Mouse (Mus musculus) cerebellum, adult 11 months (tissue): ENCODE measurements around the gene Ces2h.
"Not testable (repeated sequence)": the region's sequence is repeated elsewhere in the genome, so short reads cannot be mapped to it uniquely, and the experiment has no call there.

Source experiments
- DNase-seq: peaks from one replicate; pipeline ENCODE4 v3.0.0; 2022

Ces2h gene

GRCm38 (mm10) chr8:105000586-105000985, at the start of gene Ces2h:
TSS of gene Ces2h (plus strand) at chr8:105000853.
- DNase-seq, result no peak

DNA sequence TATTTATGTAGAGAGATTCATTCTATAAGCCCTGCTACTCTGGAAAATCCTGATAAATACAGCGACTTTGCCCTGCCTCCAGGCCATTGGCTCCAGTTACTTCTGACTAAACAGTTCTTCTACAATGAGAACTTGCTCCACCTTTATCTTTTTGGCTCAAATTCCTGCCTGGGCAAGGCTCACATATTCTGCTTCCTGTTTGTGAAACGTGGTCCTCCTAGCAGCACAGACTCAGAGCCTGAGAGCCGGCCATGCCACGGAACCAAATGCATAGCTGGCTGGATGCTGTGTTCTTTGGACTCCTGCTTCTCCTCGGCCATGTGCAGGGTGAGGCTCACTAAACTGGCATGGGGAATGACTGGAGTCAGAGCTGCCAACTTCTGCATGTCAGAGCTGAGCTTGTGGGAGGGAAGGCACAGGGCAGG, 39.1 kb upstream of the Ces2h start, which contains the start of gene Ces2g:
Ces2g (plus strand) TSS at position 182 of the 425 bp plus-strand sequence.
- no peak for DNase-seq

- DNase-seq, result no peak
These were observed 38.3 kb upstream of the Ces2h start for GRCm38 (mm10) chr8:104962229-104962901.

- no peak for DNase-seq
These were observed 37.2 kb upstream of the Ces2h start for GRCm38 (mm10) chr8:104963375-104963894.

GRCm38 (mm10) chr8:104984126-104984525, 16.5 kb upstream of the Ces2h start:
- no peak for DNase-seq

GRCm38 (mm10) chr8:104984942-104985341, 15.7 kb upstream of the Ces2h start:
- peak; percentile 8 for DNase-seq

GRCm38 (mm10) chr8:104998191-104998590, 2.5 kb upstream of the Ces2h start:
- no peak for DNase-seq

DNA sequence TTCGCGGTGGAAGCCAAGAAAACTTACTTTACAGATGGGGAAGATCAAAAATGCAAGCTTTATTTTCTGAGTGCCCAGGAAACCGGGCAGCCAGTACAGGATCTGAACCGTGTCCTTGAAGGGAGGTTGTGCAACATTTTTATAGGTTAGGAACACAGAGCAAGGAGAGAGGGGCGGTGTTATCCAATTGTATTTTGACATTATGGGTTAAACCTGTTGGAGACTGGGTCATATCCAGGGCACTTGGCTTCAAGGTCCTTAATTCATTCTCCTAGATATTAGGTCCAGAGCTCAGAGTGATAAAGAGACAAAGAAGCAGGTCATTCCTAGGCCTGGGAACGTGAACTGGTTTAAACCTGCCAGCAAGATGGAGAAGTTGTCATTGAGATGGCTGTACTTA, 1.5 kb upstream of the Ces2h start:
- no peak for DNase-seq

DNA sequence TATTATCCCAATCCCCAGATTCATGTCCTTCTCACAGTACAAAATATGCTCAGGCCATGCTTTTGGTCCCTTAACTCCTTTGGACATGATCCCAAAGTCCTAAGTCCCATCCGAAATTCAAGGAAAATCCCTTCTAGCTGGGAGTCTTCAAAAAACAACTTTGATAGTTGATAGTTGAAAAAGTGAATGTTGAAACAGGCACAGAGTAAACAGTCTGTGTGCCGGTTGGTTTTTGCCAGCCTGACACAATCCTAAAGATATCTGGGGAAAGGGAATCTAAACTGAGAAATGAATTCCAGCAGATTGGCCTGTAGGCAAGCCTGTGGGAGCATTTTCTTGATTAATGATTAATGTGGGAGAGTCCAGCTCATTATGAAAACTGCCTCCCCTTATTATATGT, 9.3 kb downstream of the Ces2h start:
- DNase-seq, result no peak

DNA sequence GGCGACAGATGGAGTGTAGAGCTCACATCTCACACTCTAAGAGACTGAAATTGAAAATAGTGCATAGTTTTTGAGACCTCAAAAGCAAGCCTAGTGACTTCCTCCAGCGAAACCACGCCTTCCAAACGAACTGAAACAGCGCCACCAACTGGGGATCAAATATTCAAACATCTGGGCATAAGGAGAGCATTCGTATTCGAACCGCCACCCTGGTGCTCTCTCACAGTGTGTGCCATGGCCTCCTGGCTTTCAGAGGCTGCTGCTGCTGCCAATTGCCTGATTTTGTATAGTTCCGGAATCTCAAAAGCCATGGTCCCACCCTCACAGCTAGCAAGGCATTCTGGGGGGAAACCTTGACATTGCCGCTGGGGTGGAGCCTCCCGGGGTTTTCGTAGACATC, 10.5 kb downstream of the Ces2h start:
- no peak for DNase-seq

DNA sequence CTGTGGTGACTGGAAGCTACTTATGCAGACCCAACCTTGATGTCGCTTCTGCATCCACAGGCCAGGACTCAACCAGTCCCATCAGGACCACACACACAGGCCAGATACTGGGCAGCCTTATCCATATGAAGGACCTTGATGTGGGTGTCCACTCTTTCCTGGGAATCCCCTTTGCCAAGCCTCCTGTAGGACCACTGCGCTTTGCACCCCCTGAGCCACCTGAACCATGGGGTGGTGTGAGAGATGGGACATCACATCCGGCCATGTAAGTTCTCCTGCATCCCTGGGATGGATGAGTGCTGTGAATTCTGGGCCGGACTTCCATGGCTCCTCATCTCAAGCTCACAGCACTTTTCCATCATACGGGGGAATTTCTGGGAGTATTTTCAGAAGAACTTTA, 13.7 kb downstream of the Ces2h start:
- no peak for DNase-seq

DNA sequence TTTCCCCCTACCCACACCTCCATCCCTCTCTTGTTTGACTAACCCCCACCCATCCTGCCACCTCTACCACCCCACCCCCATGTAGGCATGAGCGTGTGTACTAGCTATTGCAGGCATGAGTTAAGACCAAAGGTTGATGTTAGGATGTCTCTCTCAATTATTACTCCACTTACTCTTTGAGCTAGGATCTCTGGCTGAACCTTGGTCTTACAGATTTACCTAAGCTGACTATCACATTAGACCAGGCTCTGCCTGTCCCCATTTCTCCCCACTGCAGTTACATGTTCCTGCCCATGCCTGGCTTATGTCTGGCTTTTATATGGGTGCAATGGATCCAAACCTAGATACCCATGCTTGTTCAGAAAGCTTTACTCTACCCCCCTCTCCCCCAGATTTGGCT, 21.3 kb downstream of the Ces2h start:
- no peak for DNase-seq

DNA sequence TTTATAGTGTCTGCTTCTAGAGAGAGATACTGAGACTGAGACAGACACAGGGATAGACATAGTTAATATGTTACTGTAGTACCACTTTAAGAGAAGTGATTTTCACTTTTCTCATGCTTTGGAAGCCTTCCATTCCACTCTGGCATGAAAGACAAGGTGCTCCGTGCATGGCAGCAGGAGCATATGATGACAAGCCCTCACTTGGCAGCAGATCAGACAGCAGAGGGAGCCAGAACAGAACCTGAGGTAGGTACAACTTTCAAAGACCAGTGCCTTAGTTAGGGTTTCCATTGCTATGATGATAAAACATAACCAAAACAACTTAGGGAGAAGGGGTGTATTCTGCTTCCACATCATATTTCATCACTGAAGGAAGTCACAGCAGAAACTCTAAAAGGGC, 22.4 kb downstream of the Ces2h start:
- DNase-seq, result peak; percentile 7

GRCm38 (mm10) chr8:105025050-105025449, 24.4 kb downstream of the Ces2h start:
- DNase-seq, result no peak

DNA sequence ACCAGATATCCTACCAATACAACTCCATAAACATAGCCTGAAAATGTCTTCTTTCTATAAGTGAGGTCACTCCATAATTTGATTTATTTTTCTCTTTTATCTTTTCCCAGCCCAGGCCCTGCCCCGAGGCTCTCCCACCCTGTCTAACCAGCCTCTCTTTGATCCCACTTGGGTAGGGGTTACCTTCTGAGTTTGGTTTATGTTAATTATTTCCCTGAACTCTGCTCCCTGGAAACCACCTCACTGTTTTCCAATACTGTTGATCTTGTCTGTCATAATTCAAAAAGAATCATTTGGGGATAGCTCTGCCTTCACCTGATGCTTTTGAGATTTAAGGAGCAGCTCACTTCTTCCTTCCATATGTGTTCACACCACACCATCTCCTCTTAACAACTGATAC, 42.9 kb downstream of the Ces2h start:
- DNase-seq, result no peak

DNA sequence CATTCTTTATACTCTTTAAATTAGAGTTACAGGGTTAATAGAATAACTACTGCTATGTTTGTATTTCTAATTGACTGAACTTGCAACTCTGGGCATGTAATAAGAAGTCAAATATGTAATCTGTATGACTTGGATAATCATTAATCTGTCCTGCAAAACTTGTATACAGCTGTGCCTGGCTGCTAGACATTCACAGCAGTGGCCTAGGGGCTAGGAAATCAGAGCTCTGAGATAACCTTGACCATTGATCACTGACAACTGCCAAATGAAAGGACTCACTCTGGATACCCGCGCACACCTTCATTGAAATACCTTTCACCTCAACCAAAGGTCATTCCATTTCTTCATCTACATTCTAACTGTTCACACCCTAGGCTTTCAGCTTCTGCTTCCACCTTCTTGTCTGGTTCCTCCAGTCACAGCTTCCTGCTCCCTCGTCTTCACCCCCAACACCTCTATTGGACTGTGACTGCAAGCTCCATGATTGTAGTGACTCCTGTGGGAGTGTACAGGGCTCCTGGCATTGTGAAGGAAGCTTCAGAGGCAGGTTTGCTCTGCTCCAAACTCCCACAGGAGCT, 45.3 kb downstream of the Ces2h start:
- DNase-seq, result no peak

- no peak for DNase-seq
These were observed 47.8 kb downstream of the Ces2h start, which contains the start of gene Ces3a for GRCm38 (mm10) chr8:105048371-105048854. TSS of gene Ces3a (plus strand) at chr8:105048601.

DNA sequence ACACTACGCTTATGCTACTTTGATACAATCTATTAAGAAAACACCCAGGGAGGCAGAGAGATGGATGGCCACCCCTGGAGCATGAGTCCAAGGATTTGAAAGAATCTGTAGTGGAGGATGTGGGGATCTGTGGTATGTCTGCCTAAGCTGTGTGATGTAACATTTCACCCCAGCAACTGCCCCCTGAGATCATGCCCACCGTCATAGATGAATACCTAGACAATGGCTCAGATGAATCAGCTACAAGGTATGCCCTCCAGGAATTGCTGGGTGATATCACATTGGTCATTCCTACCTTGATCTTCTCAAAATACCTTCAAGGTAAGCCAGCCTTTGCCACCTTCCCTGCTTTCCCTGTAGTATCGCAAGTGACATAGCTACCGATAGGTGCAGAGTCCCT, 55.6 kb downstream of the Ces2h start:
- no peak for DNase-seq

DNA sequence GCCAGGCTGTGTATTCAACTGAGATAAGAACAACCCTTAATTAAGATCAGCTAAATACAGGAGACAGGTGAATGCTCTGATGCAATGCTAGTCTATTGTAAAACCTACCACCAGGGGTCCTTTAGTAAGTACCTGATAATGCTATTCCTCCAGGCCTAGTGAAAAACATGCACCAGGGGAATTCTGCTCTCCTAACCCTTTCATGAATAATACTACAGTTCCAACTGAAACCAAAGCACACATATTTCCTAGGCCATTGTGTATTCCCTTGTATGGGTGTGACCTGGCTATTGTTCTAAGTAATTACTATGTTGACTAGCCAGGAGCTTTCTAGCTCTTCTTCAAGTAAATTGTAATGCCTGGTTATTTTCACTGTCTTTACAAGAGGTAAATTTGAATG, 59.4 kb downstream of the Ces2h start:
- DNase-seq, result no peak

- no peak for DNase-seq
These were observed 66.1 kb downstream of the Ces2h start for GRCm38 (mm10) chr8:105066761-105067160.

- not testable (repeated sequence) for DNase-seq
These were observed 67.3 kb downstream of the Ces2h start for GRCm38 (mm10) chr8:105067905-105068304.

GRCm38 (mm10) chr8:105068971-105069370, 68.3 kb downstream of the Ces2h start:
- DNase-seq, result no peak
